Mouse (Mus musculus) heart, postnatal 0 days (tissue): Measurements from ENCODE around the gene Klhdc7b. TPM values are rescaled to one million over a fixed set of nuclear protein-coding genes. Genes with fewer than 3 reads are reported as not detected.

Source experiments
- ATAC-seq: fragments of 200-750 bp; cut with Nextera tagmentation; 2 replicates; pipeline ENCODE4 v1.8.0; 2017; ENCODE audit warnings: low read depth, moderate number of reproducible peaks, moderate library complexity; ENCODE audit not compliant: insufficient read depth
- DNase-seq: peaks from one replicate; pipeline ENCODE4 v3.0.0-alpha.2; 2016; ENCODE audit warnings: low spot score
- H3K27ac ChIP-seq: fragments of 300-500 bp; sonication (generic); 2 replicates; pipeline ENCODE4 v1.5.1; 2014; ENCODE audit warnings: low read depth, mild to moderate bottlenecking
- H3K27me3 ChIP-seq: fragments of 300-500 bp; sonication (generic); 2 replicates; pipeline ENCODE4 v1.6.1; 2014; ENCODE audit warnings: low read length, mixed read lengths; ENCODE audit not compliant: control insufficient read depth, insufficient read depth
- H3K36me3 ChIP-seq: fragments of 300-500 bp; sonication (generic); replicated peaks from 2 replicates; pipeline ENCODE4 v1.6.1; 2014; ENCODE audit warnings: low read length, mixed read lengths; ENCODE audit not compliant: control insufficient read depth, insufficient read depth
- H3K4me1 ChIP-seq: fragments of 300-500 bp; sonication (generic); 2 replicates; pipeline ENCODE4 v1.6.1; 2014; ENCODE audit warnings: antibody characterized with exemption; ENCODE audit not compliant: control insufficient read depth, insufficient read depth
- H3K4me2 ChIP-seq: fragments of 300-500 bp; sonication (generic); 2 replicates; pipeline ENCODE4 v1.6.1; 2014; ENCODE audit warnings: low read depth, mild to moderate bottlenecking, low read length, moderate library complexity
- H3K4me3 ChIP-seq: fragments of 300-500 bp; sonication (generic); 2 replicates; pipeline ENCODE4 v1.5.1; 2014; ENCODE audit warnings: low read depth, low read length
- H3K9ac ChIP-seq: fragments of 300-500 bp; sonication (generic); replicated peaks from 2 replicates; pipeline ENCODE4 v1.6.1; 2014; ENCODE audit warnings: low read depth, low read length, mixed read lengths
- H3K9me3 ChIP-seq: fragments of 300-500 bp; sonication (generic); replicated peaks from 2 replicates; pipeline ENCODE4 v1.6.1; 2016; ENCODE audit warnings: low read length; ENCODE audit not compliant: control insufficient read depth
- CTCF ChIP-seq: IDR thresholded peaks from 2 replicates; pipeline ENCODE4 v1.5.1; 2016; ENCODE audit warnings: antibody characterized with exemption, control low read depth, low read depth
- EP300 ChIP-seq: IDR thresholded peaks from 2 replicates; pipeline ENCODE4 v1.6.1; 2016; ENCODE audit warnings: antibody characterized with exemption, low read depth
- WGBS: fragments of 180-500 bp; shearing (Covaris S2); extraction: QIAGEN DNeasy Blood & Tissue Kit; methylation state at CpG from one replicate; pipeline ENCODE4 v1.1.7; 2014; 5-methylcytosine and 5-hydroxymethylcytosine counted together
- polyA plus RNA-seq: library from polyadenylated mRNA; unstranded; fragments of >200 nt; fragmentation: Nextera tagmentation; extraction: Ambion mirVana; gene quantifications from 2 replicates; pipeline ENCODE4 v1.2.1, GENCODE M21; 2015
- total RNA-seq: library from RNA; depleted of rRNA; stranded (reverse); fragments of >200 nt; gene quantifications from 2 replicates; pipeline ENCODE4 v1.2.3, GENCODE M21; 2014; ENCODE audit warnings: low replicate concordance

Gene Klhdc7b
- total and polyA plus RNA-seq, 2 experiments from 2014 or later, result not detected

- no peaks in the 10 kb centered on the region for H3K27me3 ChIP-seq
- H3K4me3 ChIP-seq, result no peak overlapping the region
- no peaks in the 10 kb centered on the region for H3K4me1 ChIP-seq
- H3K4me2 ChIP-seq, result no peak overlapping the region
- 80% methylated on average over 1 of the region's 1 CpGs for WGBS
- no peak for ATAC-seq
- no peaks in the 10 kb centered on the region for H3K36me3 ChIP-seq
- H3K27ac ChIP-seq, result no peak overlapping the region
- no peak for DNase-seq
- 0 out of 2 replicates have a peak, but pooled peaks cover 3% of the 10 kb centered on the region for H3K9me3 ChIP-seq
- no peak overlapping the region for H3K9ac ChIP-seq
- TF ChIP-seq CTCF (no peak), EP300 (no peak)
Measured at GRCm38 (mm10) chr15:89399716-89400115, 15.0 kb downstream of the Klhdc7b start.

DNA sequence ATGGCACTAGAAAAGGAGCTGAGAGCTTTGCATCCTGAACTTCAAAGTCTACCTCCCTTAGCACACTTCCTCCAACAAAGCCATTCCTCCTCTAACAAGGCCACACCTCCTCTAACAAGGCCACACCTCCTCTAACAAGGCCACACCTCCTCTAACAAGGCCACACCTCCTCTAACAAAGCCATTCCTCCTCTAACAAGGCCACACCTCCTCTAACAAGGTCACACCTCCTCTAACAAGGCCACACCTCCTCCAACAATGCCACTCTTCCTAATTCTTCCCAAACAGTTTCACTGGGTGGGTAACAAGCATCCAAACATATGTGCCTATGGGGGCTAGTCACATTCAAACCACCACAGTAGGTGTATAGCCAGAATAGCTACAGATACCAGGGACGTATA lies 17.8 kb downstream of the Klhdc7b start:
- H3K27ac ChIP-seq, result no peak overlapping the region

DNA sequence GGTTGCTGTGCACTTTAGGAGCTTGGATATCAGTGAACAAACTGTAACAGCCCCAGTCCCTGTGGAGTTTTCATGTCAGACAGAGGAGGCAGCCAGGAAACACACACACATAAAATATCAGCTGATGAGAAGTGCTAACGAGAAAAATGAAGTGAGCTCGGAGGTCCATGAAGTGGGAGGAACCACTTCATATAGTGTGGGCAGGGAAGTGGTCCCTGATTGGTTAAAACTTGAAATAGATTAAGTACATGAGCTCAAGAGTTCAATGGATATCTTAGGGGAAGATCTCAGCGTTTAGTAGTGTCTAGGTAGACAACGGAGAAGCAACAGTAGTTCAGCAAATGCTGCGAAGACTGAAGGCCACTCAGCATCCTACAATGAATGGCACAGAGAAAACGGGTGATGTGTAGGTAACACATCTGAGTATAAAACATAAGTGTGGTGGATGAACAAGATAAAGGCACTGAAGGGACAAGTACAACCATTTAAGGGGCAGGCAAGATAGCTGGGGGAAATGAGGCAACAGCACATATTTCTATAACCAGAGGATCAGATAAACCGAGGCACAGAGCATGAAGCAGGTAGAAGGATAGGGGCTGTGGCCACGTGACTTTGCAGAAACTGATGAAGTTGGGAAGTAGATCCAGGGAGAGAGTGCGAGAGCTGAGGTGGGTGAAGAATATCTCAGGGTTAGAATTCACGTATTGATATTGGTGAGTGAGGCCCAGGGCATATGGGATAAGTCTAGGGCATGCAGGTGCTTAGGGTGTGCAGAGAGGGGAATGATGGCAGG lies 20.3 kb downstream of the Klhdc7b start:
- peaks cover 23% of the 10 kb centered on the region for H3K9me3 ChIP-seq
- no peaks in the 10 kb centered on the region for H3K4me1 ChIP-seq
- ATAC-seq (no peak), DNase-seq (no peak)
- TF ChIP-seq CTCF (no peak), EP300 (no peak)
- H3K4me3 ChIP-seq, result no peak overlapping the region
- no peak overlapping the region for H3K9ac ChIP-seq
- 75% methylated on average over 10 of the region's 10 CpGs for WGBS
- no peak overlapping the region for H3K4me2 ChIP-seq
- H3K27me3 ChIP-seq, result no peaks in the 10 kb centered on the region
- H3K36me3 ChIP-seq, result no peaks in the 10 kb centered on the region
- no peak overlapping the region for H3K27ac ChIP-seq

More for the DNA sequence above, 17.8 kb downstream of the Klhdc7b start:
- H3K9me3 ChIP-seq, result peaks cover 13% of the 10 kb centered on the region; the same call in 1 of the 2 replicates
- no peaks in the 10 kb centered on the region for H3K4me1 ChIP-seq
- no peaks in the 10 kb centered on the region for H3K36me3 ChIP-seq
- TF ChIP-seq EP300 (no peak), CTCF (no peak)
- no peaks in the 10 kb centered on the region for H3K27me3 ChIP-seq
- no peak overlapping the region for H3K9ac ChIP-seq
- WGBS, result 78% methylated on average over 1 of the region's 1 CpGs
- DNase-seq (no peak), ATAC-seq (no peak)
- H3K4me2 ChIP-seq, result no peak overlapping the region
- H3K4me3 ChIP-seq, result no peak overlapping the region

DNA sequence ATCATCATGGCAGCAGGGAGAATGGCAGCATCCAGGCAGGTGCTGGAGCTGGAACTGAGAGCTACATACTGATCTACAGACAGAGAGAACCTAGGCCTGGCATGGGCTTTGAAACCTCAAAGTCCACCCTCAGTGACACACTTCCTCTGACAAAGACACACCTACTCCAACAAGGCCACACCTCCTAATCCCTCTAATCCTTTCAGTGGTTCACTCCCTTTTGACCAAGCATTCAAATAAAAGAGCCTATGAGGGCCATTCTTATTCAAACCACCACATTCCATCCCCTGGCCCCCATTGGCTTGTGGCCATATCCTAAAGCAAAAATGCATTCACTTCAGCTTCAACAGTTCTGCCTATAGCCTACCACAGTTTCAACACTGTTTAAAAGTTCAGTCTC lies 22.0 kb downstream of the Klhdc7b start:
- H3K4me1 ChIP-seq, result no peaks in the 10 kb centered on the region
- no peak overlapping the region for H3K27ac ChIP-seq
- H3K9me3 ChIP-seq, result peaks cover 23% of the 10 kb centered on the region
- TF ChIP-seq CTCF (no peak), EP300 (no peak)
- DNase-seq (no peak), ATAC-seq (no peak)
- H3K27me3 ChIP-seq, result no peaks in the 10 kb centered on the region
- H3K9ac ChIP-seq, result no peak overlapping the region
- H3K4me3 ChIP-seq, result no peak overlapping the region
- H3K36me3 ChIP-seq, result no peaks in the 10 kb centered on the region
- no peak overlapping the region for H3K4me2 ChIP-seq

- H3K4me3 ChIP-seq, result no peak within 1 kb of the TSS
- no peaks in the 10 kb centered on the region for H3K4me1 ChIP-seq
- peaks cover 20% of the 10 kb centered on the region for H3K9me3 ChIP-seq
- no peak within 1 kb of the TSS for H3K27ac ChIP-seq
- no peak within 1 kb of the TSS for H3K9ac ChIP-seq
- no peak within 1 kb of the TSS for H3K4me2 ChIP-seq
- 85% methylated on average over 24 of the region's 24 CpGs for WGBS
- H3K36me3 ChIP-seq, result no peaks in the 10 kb centered on the region
- no peak for DNase-seq
- H3K27me3 ChIP-seq, result no peaks in the 10 kb centered on the region
- TF ChIP-seq CTCF, result no peak
- no peak for TF ChIP-seq EP300
- ATAC-seq, result no peak
Measured at GRCm38 (mm10) chr15:89410118-89410517, 25.4 kb downstream of the Klhdc7b start, which contains the start of gene Syce3. TSS of gene Syce3 (minus strand) at chr15:89410503.
